9 mouse cellular contexts compared by ENCODE assay signal in the genomic region with DNA sequence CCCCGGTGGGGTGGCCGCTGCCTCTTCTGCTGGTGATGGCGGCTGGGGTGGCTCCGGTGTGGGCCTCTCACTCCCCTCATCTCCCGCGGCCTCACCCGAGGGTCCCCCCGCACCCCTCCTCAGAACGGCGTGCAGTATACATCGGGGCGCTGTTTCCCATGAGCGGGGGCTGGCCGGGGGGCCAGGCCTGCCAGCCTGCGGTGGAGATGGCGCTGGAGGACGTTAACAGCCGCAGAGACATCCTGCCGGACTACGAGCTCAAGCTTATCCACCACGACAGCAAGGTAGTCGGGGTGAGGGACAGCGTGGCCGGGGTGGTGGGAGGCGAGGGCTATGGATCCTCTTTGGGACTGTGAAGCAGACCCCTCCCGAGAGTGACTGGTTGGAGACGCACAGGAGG. TPM values are rescaled to one million over a fixed set of nuclear protein-coding genes. Genes with fewer than 3 reads are reported as not detected.
DNase-seq lines count a peak whose midpoint lies in the region; ATAC-seq and TF ChIP-seq lines count a peak whose summit lies in the region.
"Had no signal": no experiment of that assay in that cellular context is flagged by ENCODE, and none has a peak within 500 bp of the region (broad histone marks: within the 10 kb centered on the region; RNA-seq: fewer than 3 reads in every experiment).

No protein-coding gene starts in this region.

- peak; percentile 7; the same call in 1 of the 2 replicates for ATAC-seq in kidney, embryonic 14.5 days (ENCODE audit: low FRiP score, low TSS enrichment)
- ATAC-seq in forebrain, embryonic 13.5 days = peak; percentile 25
- no peak for ATAC-seq in liver, embryonic 11.5 days (replicated peaks; ENCODE audit: low FRiP score)
- peak; percentile 4; the same call in 1 of the 2 replicates for ATAC-seq in stomach, embryonic 16.5 days (ENCODE audit: insufficient read depth, low FRiP score)

- no peaks in the 10 kb centered on the region; the same call in 1 of the 2 replicates for H3K27me3 ChIP-seq in kidney, embryonic 14.5 days (ENCODE audit: control insufficient read depth, insufficient read depth, low read length)
- H3K27me3 ChIP-seq in forebrain, embryonic 13.5 days = peaks cover 4% of the 10 kb centered on the region
- peaks cover 58% of the 10 kb centered on the region for H3K27me3 ChIP-seq in liver, embryonic 11.5 days (replicated peaks; ENCODE audit: control insufficient read depth, insufficient read depth, low read length)
- H3K27me3 ChIP-seq in stomach, embryonic 16.5 days (ENCODE audit: control insufficient read depth, insufficient read depth, low read length) = no peaks in the 10 kb centered on the region

- peaks cover 10% of the 10 kb centered on the region for H3K36me3 ChIP-seq in kidney, embryonic 14.5 days (ENCODE audit: control insufficient read depth, insufficient read depth, low read length)
- peaks cover 28% of the 10 kb centered on the region for H3K36me3 ChIP-seq in forebrain, embryonic 13.5 days (ENCODE audit: poor library complexity, severe bottlenecking)
- no peaks in the 10 kb centered on the region; the same call in 1 of the 2 replicates for H3K36me3 ChIP-seq in liver, embryonic 11.5 days (ENCODE audit: control insufficient read depth, insufficient read depth, low read length)
- no peaks in the 10 kb centered on the region for H3K36me3 ChIP-seq in stomach, embryonic 16.5 days (ENCODE audit: control insufficient read depth, insufficient read depth, low read length)

- no peaks in the 10 kb centered on the region for H3K9me3 ChIP-seq in kidney, embryonic 14.5 days (ENCODE audit: control insufficient read depth, low read length)
- no peaks in the 10 kb centered on the region for H3K9me3 ChIP-seq in forebrain, embryonic 13.5 days (replicated peaks)
- H3K9me3 ChIP-seq in liver, embryonic 11.5 days (ENCODE audit: control insufficient read depth, low read length) = no peaks in the 10 kb centered on the region
- H3K9me3 ChIP-seq in stomach, embryonic 16.5 days (replicated peaks; ENCODE audit: control insufficient read depth, low read length) = no peaks in the 10 kb centered on the region

- H3K9ac ChIP-seq in kidney, embryonic 14.5 days (ENCODE audit: low read depth, low read length) = peak overlapping the region; percentile 62; the same call in 1 of the 2 replicates
- H3K9ac ChIP-seq in forebrain, embryonic 13.5 days = peak overlapping the region; percentile 89
- peak overlapping the region; percentile 37 for H3K9ac ChIP-seq in liver, embryonic 11.5 days (ENCODE audit: low read depth, low read length)
- peak overlapping the region; percentile 76 for H3K9ac ChIP-seq in stomach, embryonic 16.5 days (ENCODE audit: low read length)

- 6% methylated on average over 27 of the region's 27 CpGs for WGBS in kidney, embryonic 14.5 days
- WGBS in forebrain, embryonic 13.5 days = 2% methylated on average over 25 of the region's 27 CpGs
- 5% methylated on average over 25 of the region's 27 CpGs for WGBS in liver, embryonic 11.5 days
- 8% methylated on average over 27 of the region's 27 CpGs for WGBS in stomach, embryonic 16.5 days

- no peak overlapping the region for H3K27ac ChIP-seq in kidney, embryonic 14.5 days (ENCODE audit: low read depth, low read length)
- H3K27ac ChIP-seq in forebrain, embryonic 13.5 days = peak overlapping the region; percentile 79
- no peak overlapping the region for H3K27ac ChIP-seq in liver, embryonic 11.5 days (ENCODE audit: low read depth, low read length)
- no peak overlapping the region for H3K27ac ChIP-seq in stomach, embryonic 16.5 days (ENCODE audit: low read length)

- no peak for DNase-seq in kidney, postnatal 14 days
- DNase-seq in brain, embryonic 14.5 days (ENCODE audit: low read depth) = peak; percentile 51
- DNase-seq in liver, embryonic 11.5 days (ENCODE audit: low spot score) = no peak
- no peak for DNase-seq in cerebellum, adult 9-11 months
- DNase-seq in adrenal gland, postnatal 14 days = no peak

- H3K4me1 ChIP-seq in kidney, embryonic 14.5 days (ENCODE audit: control insufficient read depth, insufficient read depth, low read length) = peaks cover 18% of the 10 kb centered on the region
- peaks cover 58% of the 10 kb centered on the region for H3K4me1 ChIP-seq in forebrain, embryonic 13.5 days
- peaks cover 10% of the 10 kb centered on the region; the same call in 1 of the 2 replicates for H3K4me1 ChIP-seq in liver, embryonic 11.5 days (replicated peaks; ENCODE audit: control insufficient read depth, insufficient read depth, low read length)
- H3K4me1 ChIP-seq in stomach, embryonic 16.5 days (ENCODE audit: control insufficient read depth, insufficient read depth, low read length) = peaks cover 36% of the 10 kb centered on the region

- H3K4me2 ChIP-seq in kidney, embryonic 14.5 days (replicated peaks; ENCODE audit: low read depth, low read length) = peak overlapping the region; percentile 82
- peak overlapping the region; percentile 87 for H3K4me2 ChIP-seq in forebrain, embryonic 13.5 days
- peak overlapping the region; percentile 75 for H3K4me2 ChIP-seq in liver, embryonic 11.5 days
- H3K4me2 ChIP-seq in stomach, embryonic 16.5 days (ENCODE audit: low read depth, low read length) = peak overlapping the region; percentile 87

- TF ChIP-seq CTCF in brain, embryonic 14.5 days (IDR thresholded peaks at IDR 0.05; ENCODE audit: borderline replicate concordance, extremely low read depth, insufficient read depth, insufficient read length) = no peak

- TF ChIP-seq POLR2A in brain, embryonic 14.5 days (IDR thresholded peaks at IDR 0.05; ENCODE audit: borderline replicate concordance, extremely low read depth, insufficient read depth, insufficient read length, poor library complexity, severe bottlenecking) = no peak

- H3K4me3 ChIP-seq in kidney, embryonic 14.5 days (ENCODE audit: low read length) = peak overlapping the region; percentile 58
- H3K4me3 ChIP-seq in forebrain, embryonic 13.5 days = peak overlapping the region; percentile 78
- H3K4me3 ChIP-seq in liver, embryonic 11.5 days (ENCODE audit: low read depth, low read length) = peak overlapping the region; percentile 51
- H3K4me3 ChIP-seq in stomach, embryonic 16.5 days (replicated peaks; ENCODE audit: low read length) = peak overlapping the region; percentile 62

RNA-seq across cellular contexts. Expression of gene Gabbr1, which starts 5.1 kb away (rescaled TPM):
- 8.1 and 11.6 TPM in 2 replicates for polyA plus RNA-seq in kidney, embryonic 14.5 days (2014; fragmentation: Nextera tagmentation; extraction: Ambion mirVana)
- 238 and 282 TPM in 2 replicates for polyA plus RNA-seq in brain, embryonic 14.5 days (2012; rRNA removed)
- polyA plus RNA-seq in forebrain, embryonic 13.5 days (2015; fragmentation: Nextera tagmentation; extraction: Ambion mirVana) = 30.1 and 35.2 TPM in 2 replicates
- polyA plus RNA-seq in liver, embryonic 11.5 days (2014; fragmentation: Nextera tagmentation; extraction: Ambion mirVana) = 2.9 and 3.9 TPM in 2 replicates
- polyA plus RNA-seq in stomach, embryonic 16.5 days (2015; fragmentation: Nextera tagmentation; extraction: Ambion mirVana) = 7.2 and 7.5 TPM in 2 replicates
- 24.2 and 32.7 TPM in 2 replicates for total RNA-seq in adrenal gland, postnatal 14 days (2021)

RNA-seq across cellular contexts. Expression of gene Mog, which starts 27.7 kb away (rescaled TPM):
- polyA plus RNA-seq in kidney, embryonic 14.5 days (2014; fragmentation: Nextera tagmentation; extraction: Ambion mirVana) = 0.12 and 0.14 TPM in 2 replicates
- polyA plus RNA-seq in brain, embryonic 14.5 days (2012; rRNA removed) = not detected in 2 replicates
- polyA plus RNA-seq in forebrain, embryonic 13.5 days (2015; fragmentation: Nextera tagmentation; extraction: Ambion mirVana) = 1.1 and 1.5 TPM in 2 replicates
- 0.14 TPM in 1 of 2 replicates, not detected in the other for polyA plus RNA-seq in liver, embryonic 11.5 days (2014; fragmentation: Nextera tagmentation; extraction: Ambion mirVana)
- 0.21 TPM in 1 of 2 replicates, not detected in the other for polyA plus RNA-seq in stomach, embryonic 16.5 days (2015; fragmentation: Nextera tagmentation; extraction: Ambion mirVana)
- not detected in 2 replicates for total RNA-seq in adrenal gland, postnatal 14 days (2021)

RNA-seq across cellular contexts. Expression of gene Olfr90, which starts 37.4 kb away (rescaled TPM):
- polyA plus RNA-seq in kidney, embryonic 14.5 days (2014; fragmentation: Nextera tagmentation; extraction: Ambion mirVana) = not detected in 2 replicates
- polyA plus RNA-seq in brain, embryonic 14.5 days (2012; rRNA removed) = not detected in 2 replicates
- 0.09 and 0.10 TPM in 2 replicates for polyA plus RNA-seq in forebrain, embryonic 13.5 days (2015; fragmentation: Nextera tagmentation; extraction: Ambion mirVana)
- polyA plus RNA-seq in liver, embryonic 11.5 days (2014; fragmentation: Nextera tagmentation; extraction: Ambion mirVana) = not detected in 2 replicates
- not detected in 2 replicates for polyA plus RNA-seq in stomach, embryonic 16.5 days (2015; fragmentation: Nextera tagmentation; extraction: Ambion mirVana)
- total RNA-seq in adrenal gland, postnatal 14 days (2021) = not detected in 2 replicates
- total RNA-seq: layer of hippocampus, postnatal 10 days had no signal

RNA-seq across cellular contexts. Expression of gene Olfr91, which starts 47.2 kb away (rescaled TPM):
- polyA plus RNA-seq in kidney, embryonic 14.5 days (2014; fragmentation: Nextera tagmentation; extraction: Ambion mirVana) = not detected in 2 replicates
- not detected in 2 replicates for polyA plus RNA-seq in brain, embryonic 14.5 days (2012; rRNA removed)
- not detected in 2 replicates for polyA plus RNA-seq in forebrain, embryonic 13.5 days (2015; fragmentation: Nextera tagmentation; extraction: Ambion mirVana)
- polyA plus RNA-seq in liver, embryonic 11.5 days (2014; fragmentation: Nextera tagmentation; extraction: Ambion mirVana) = 0.06 TPM in 1 of 2 replicates, not detected in the other
- polyA plus RNA-seq in stomach, embryonic 16.5 days (2015; fragmentation: Nextera tagmentation; extraction: Ambion mirVana) = not detected in 2 replicates
- not detected in 2 replicates for total RNA-seq in adrenal gland, postnatal 14 days (2021)
- total RNA-seq: layer of hippocampus, postnatal 10 days had no signal

RNA-seq across cellular contexts. Expression of gene Zfp57, which starts 49.9 kb away (rescaled TPM):
- polyA plus RNA-seq in kidney, embryonic 14.5 days (2014; fragmentation: Nextera tagmentation; extraction: Ambion mirVana) = 44.6 and 67.5 TPM in 2 replicates
- polyA plus RNA-seq in brain, embryonic 14.5 days (2012; rRNA removed) = 352 and 386 TPM in 2 replicates
- 215 and 228 TPM in 2 replicates for polyA plus RNA-seq in forebrain, embryonic 13.5 days (2015; fragmentation: Nextera tagmentation; extraction: Ambion mirVana)
- 28.3 and 28.8 TPM in 2 replicates for polyA plus RNA-seq in liver, embryonic 11.5 days (2014; fragmentation: Nextera tagmentation; extraction: Ambion mirVana)
- polyA plus RNA-seq in stomach, embryonic 16.5 days (2015; fragmentation: Nextera tagmentation; extraction: Ambion mirVana) = 40.9 and 50.3 TPM in 2 replicates
- 4.1 and 4.5 TPM in 2 replicates for total RNA-seq in adrenal gland, postnatal 14 days (2021)

Comparison
In these comparisons a context has a peak if more than half of its experiments do, and no peak if none do; other contexts are left out.
1. H3K9ac ChIP-seq: peak in every context shown above with its lines; median percentile 89 in forebrain, embryonic 13.5 days; 76 in stomach, embryonic 16.5 days; 62 in kidney, embryonic 14.5 days; 37 in liver, embryonic 11.5 days.